Mouse (Mus musculus): Measurements from ENCODE around the gene Gimap4. TPM values are rescaled to one million over a fixed set of nuclear protein-coding genes. Genes with fewer than 3 reads are reported as not detected.
"Not testable (repeated sequence)": the region's sequence is repeated elsewhere in the genome, so short reads cannot be mapped to it uniquely, and the experiment has no call there.

Gimap4 gene
- polyA plus RNA-seq, 1 experiment from 2014 or later, result 20.1 TPM

DNA sequence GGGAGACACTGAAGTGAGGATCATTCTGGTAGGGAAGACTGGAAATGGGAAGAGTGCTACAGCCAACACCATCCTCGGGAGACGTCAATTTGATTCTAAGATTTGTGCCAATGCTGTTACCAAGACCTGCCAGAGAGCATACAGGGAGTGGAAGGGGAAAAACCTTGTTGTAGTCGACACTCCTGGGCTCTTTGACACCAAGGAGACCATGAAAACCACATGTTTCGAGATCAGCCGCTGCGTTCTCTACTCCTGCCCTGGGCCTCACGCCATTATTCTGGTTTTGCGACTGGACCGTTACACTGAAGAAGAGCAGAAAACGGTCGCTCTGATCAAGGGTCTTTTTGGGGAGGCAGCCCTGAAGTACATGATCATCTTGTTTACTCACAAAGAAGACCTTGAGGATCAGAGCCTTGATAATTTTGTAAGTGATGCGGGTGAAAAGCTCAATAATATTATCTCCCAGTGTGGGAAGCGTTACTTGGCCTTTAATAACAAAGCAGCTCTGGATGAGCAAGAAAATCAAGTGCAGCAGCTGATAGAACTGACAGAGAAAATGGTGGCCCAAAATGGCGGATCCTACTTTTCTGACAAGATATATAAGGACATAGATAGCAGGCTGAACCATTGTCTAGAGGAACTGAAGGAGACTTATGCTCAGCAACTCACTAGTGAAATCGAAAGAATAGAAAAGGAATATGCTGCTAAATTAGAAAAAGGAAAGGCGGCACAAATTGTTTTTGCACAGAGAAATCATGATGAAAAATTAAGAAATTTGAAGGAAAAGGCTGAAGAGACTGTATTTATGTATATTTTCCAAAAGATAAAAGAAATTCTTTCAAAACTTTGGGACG is 6.6 kb upstream of the Gimap4 start:
- H3K9me3 ChIP-seq, result no peaks in the 10 kb centered on the region
- no peak overlapping the region for H3K4me3 ChIP-seq (replicated peaks)
- ATAC-seq (ENCODE audit: insufficient read depth, low FRiP score, low read depth), result no peak
- no peaks in the 10 kb centered on the region for H3K27me3 ChIP-seq (replicated peaks)
- H3K4me2 ChIP-seq, result no peak overlapping the region
- H3K36me3 ChIP-seq, result no peaks in the 10 kb centered on the region
- H3K27ac ChIP-seq, result no peak overlapping the region
- H3K4me1 ChIP-seq, result no peaks in the 10 kb centered on the region
- WGBS, result 91% methylated on average over 17 of the region's 17 CpGs
- H3K9ac ChIP-seq, result no peak overlapping the region

DNA sequence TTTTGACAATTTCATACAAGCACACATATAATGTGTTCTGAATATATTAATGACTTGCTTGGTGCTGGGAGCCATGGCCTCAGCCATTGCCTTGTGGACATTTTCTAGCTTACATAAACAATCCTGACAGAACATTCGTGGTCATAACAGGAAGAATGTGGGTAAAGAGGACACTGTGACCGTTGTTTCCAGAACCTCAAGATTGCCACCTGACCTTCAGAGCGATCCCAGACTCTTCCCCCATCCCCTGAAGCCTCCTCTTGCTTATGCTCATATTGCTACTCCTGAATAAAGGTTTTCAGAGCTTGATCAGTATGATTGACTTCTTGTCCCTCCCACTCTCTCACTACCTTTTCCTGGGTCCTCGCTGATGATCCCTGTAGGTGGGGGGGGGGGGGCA is 6.0 kb upstream of the Gimap4 start:
- 51% methylated on average over 4 of the region's 4 CpGs for WGBS
- H3K4me1 ChIP-seq, result no peaks in the 10 kb centered on the region
- no peak overlapping the region for H3K27ac ChIP-seq
- H3K36me3 ChIP-seq, result no peaks in the 10 kb centered on the region
- H3K27me3 ChIP-seq (replicated peaks), result no peaks in the 10 kb centered on the region
- no peaks in the 10 kb centered on the region for H3K9me3 ChIP-seq
- H3K4me2 ChIP-seq, result no peak overlapping the region
- no peak for ATAC-seq (ENCODE audit: insufficient read depth, low FRiP score, low read depth)
- H3K4me3 ChIP-seq (replicated peaks), result no peak overlapping the region
- no peak overlapping the region for H3K9ac ChIP-seq

DNA sequence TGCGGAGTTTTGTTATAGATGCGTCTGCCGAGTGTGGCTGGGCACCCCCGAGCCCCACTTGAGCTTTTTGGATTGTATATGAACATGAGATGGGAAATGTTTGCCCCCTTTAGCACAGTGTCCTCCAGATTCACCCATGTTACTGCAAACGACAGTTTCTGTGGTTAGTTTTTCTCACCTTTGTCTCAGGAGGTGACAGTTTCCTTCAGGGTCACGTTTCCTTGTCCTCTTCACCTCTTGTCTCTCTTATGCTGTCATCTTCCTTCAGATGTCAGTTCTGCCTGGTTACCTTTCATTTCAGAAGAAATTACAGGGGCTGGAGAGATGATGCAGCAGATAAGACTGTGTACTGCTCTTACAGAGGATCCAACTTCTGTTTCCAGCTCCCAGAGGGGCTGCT is 4.6 kb upstream of the Gimap4 start:
- Histone ChIP-seq H3K4me3 (replicated peaks) (no peak overlapping the region), H3K36me3 (no peaks in the 10 kb centered on the region), H3K9ac (no peak overlapping the region), H3K4me2 (no peak overlapping the region), H3K4me1 (no peaks in the 10 kb centered on the region), H3K9me3 (no peaks in the 10 kb centered on the region), H3K27ac (no peak overlapping the region), H3K27me3 (replicated peaks) (no peaks in the 10 kb centered on the region)
- 77% methylated on average over 6 of the region's 6 CpGs for WGBS
- ATAC-seq (ENCODE audit: insufficient read depth, low FRiP score, low read depth), result no peak

DNA sequence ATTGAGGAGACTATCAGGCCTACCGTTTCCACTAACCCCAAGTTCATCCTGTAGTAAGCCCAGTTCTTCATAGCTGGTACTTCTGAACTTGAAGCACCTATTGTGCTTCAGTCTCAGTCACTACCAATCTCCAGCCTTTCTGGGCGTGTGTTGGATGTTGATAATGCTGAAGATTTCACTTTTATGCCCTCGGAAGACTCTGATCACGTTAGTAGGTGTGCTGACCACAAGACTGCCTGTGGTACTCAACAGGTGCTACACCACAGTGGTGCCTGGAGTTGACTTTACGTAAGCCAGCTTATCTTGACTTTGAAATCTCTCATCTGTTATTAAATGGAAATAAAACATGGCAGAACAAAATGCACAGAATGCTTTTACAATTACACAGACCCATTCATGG is 3.9 kb upstream of the Gimap4 start:
- Histone ChIP-seq H3K27me3 (replicated peaks) (no peaks in the 10 kb centered on the region), H3K4me3 (replicated peaks) (no peak overlapping the region), H3K36me3 (no peaks in the 10 kb centered on the region), H3K9me3 (no peaks in the 10 kb centered on the region), H3K4me2 (no peak overlapping the region), H3K4me1 (no peaks in the 10 kb centered on the region), H3K9ac (no peak overlapping the region), H3K27ac (no peak overlapping the region)
- no peak for ATAC-seq (ENCODE audit: insufficient read depth, low FRiP score, low read depth)
- 72% methylated on average over 5 of the region's 5 CpGs for WGBS

DNA sequence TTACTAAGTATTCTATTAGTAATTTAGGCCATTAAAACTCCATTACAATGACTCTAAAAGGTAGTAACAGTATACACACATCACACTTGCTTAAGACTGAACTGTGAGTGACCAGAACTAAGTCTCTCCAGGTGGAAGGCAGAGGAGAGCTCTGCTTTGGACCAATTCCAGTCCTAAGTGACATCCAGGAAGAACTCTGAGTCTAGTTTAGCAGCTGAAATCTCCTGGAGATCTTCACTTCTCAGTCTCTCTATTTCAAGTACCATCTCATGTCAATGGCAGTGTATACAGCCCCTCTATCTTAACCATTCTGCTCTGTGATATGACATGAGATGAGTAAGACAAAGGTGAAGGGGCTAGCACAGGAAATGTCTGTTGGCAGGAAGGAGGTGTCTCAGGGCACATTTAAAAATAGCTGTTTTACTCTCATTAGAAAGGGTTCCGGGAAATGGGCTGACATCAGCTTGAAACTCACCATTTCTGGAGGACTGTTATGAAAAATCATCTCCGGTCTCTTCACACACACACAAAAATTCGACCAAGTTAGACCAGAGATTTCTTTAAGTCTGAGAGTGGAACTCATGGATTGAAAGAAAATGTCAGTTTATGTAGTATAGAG is 2.8 kb upstream of the Gimap4 start:
- ATAC-seq (ENCODE audit: insufficient read depth, low FRiP score, low read depth), result no peak
- Histone ChIP-seq H3K36me3 (no peaks in the 10 kb centered on the region), H3K4me2 (no peak overlapping the region), H3K27me3 (replicated peaks) (no peaks in the 10 kb centered on the region), H3K4me3 (replicated peaks) (no peak overlapping the region), H3K9ac (no peak overlapping the region), H3K4me1 (no peaks in the 10 kb centered on the region), H3K27ac (no peak overlapping the region), H3K9me3 (no peaks in the 10 kb centered on the region)
- WGBS, result 60% methylated on average over 3 of the region's 3 CpGs

DNA sequence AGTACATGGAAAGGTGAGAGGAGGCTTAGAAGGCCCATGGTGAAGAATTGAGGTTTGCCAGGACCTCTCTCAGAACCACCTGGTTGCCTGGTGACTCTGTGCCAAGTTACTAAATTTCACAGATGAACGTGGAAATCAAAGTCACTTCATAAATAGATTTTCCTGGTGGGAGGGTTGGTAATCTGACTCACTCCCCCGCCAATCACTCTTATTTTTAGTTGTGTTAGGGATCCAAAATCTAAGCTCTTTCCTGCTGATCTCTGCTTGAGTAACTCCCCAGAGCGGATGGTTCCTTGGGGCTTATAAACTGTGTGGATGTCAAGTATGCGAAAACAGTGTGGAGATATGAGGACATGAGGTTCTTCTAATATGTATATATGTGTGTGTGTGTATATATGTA is 2.1 kb upstream of the Gimap4 start:
- Histone ChIP-seq H3K4me2 (no peak overlapping the region), H3K36me3 (no peaks in the 10 kb centered on the region), H3K27ac (no peak overlapping the region), H3K27me3 (replicated peaks) (no peaks in the 10 kb centered on the region), H3K4me1 (no peaks in the 10 kb centered on the region), H3K9ac (no peak overlapping the region), H3K9me3 (no peaks in the 10 kb centered on the region), H3K4me3 (replicated peaks) (no peak overlapping the region)
- 72% methylated on average over 4 of the region's 4 CpGs for WGBS
- no peak for ATAC-seq (ENCODE audit: insufficient read depth, low FRiP score, low read depth)

DNA sequence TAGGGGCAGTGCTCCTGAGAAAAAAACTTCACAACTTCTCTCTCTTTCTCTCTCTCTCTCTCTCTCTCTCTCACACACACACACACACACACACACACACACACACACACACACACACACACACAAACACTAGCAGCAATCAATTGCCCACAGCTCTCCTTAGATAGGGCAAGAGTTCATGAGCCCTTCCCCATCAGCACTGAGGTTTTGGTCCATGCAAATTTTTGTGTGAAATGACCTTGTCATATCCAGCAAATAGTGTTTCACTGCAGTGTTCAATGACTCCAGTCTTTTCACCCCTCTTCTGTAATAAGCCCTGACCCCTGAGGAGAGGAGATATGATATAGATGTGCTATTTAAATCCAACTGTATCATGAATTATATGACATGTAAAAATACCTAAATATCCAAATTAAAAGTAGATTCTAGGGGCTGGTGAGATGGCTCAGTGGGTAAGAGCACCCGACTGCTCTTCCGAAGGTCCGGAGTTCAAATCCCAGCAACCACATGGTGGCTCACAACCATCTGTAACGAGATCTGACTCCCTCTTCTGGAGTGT is 1.0 kb upstream of the Gimap4 start:
- H3K36me3 ChIP-seq; H3K27ac ChIP-seq; H3K4me1 ChIP-seq; H3K27me3 ChIP-seq (replicated peaks); ATAC-seq (ENCODE audit: insufficient read depth, low FRiP score, low read depth); H3K4me2 ChIP-seq; H3K9ac ChIP-seq; H3K9me3 ChIP-seq; H3K4me3 ChIP-seq (replicated peaks): not testable (repeated sequence)
- WGBS, result 91% methylated on average over 4 of the region's 4 CpGs

DNA sequence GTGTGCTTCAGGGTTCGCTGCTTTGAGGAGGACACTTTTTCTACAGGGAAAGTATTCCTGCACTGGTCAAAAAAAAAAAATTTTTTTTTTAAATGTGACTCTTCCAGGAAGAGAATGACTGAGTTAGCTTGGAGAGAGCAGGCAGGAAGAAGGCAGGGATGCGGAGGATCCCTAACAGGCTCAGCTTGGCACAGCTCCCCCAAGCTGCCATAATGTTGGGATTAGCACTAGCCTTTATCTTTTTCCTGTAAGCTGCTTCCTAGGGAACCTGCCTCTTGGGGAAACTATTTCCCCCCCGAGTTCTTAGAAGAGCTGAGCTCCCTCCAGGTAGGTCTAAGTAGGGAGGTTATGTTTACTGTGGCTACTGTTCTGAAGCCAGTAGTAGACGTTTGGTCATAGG is 457 bp downstream of the Gimap4 start:
- Histone ChIP-seq H3K4me1 (no peaks in the 10 kb centered on the region), H3K27ac (no peak overlapping the region), H3K9me3 (no peaks in the 10 kb centered on the region), H3K4me3 (replicated peaks) (no peak overlapping the region), H3K27me3 (replicated peaks) (no peaks in the 10 kb centered on the region), H3K9ac (no peak overlapping the region), H3K4me2 (no peak overlapping the region), H3K36me3 (no peaks in the 10 kb centered on the region)
- 56% methylated on average over 4 of the region's 4 CpGs for WGBS
- ATAC-seq (ENCODE audit: insufficient read depth, low FRiP score, low read depth), result no peak

DNA sequence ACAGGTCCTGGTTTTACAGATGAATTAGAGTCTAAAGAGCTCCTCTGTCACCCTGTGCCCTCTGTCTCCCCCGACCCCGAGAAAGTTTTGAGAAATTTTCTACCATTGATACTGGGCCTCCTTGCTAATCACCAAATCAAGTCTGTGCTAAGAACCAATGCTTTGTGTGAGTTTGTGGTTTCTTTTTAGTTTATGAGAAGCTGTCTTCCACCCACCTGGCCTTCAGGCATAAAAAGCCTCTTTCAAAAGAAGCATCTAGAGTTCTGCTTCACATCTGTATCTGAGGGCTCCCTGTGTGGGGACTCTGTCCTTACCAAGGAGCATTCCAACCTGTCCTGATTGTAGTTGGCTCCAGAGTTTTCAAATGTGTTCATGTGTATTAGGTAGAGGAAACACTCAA is 902 bp downstream of the Gimap4 start:
- 75% methylated on average over 2 of the region's 2 CpGs for WGBS
- Histone ChIP-seq H3K4me2 (no peak overlapping the region), H3K4me3 (replicated peaks) (no peak overlapping the region)

DNA sequence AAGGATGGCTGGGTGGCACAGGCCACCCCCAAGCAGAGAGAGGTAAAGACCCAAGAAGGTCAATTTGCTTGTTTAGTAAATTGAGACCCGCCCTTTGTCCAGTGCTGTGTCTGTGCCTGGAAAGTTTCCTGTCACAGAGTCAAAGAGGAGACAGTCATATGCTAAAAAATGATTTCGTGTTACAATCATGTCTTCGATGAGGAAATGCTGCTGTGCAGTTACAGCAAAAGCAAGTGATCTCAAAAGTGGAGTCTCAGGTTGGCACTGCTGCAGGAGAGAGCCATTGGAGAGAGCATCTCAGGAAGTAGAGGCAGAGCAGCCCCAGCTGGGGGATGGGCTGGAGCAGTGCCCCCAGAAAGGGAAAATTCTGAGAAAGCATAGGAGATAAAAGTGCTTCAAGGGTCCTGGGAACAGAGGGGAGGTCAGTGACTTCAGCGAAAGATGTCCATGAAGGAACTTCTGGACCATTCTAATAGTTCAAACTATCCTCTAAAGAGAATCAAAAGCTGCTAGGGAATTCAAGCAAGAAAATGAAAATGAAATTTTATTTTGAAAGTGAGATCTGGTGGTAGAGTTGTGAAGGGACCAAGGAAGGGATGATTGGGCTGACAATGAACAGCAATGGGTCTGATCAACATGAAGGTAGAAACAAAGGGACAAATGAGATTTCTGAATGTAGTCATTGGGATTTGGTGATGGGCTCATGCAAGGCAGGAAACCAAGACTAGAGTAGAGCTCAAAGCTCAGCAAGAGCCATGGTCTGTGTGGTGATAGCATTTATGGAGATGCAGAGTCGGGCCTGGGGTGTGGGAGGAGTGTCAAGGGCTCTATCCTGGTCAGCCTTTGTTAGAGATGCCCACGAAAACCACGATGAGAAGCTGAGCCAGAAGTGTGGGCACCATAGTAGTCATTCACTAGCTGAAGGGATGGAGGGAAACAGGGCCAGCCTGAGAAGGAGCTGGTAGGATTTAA is 1.6 kb downstream of the Gimap4 start:
- Histone ChIP-seq H3K9ac (no peak overlapping the region), H3K36me3 (no peaks in the 10 kb centered on the region), H3K27ac (no peak overlapping the region), H3K9me3 (no peaks in the 10 kb centered on the region), H3K4me3 (replicated peaks) (no peak overlapping the region), H3K4me2 (no peak overlapping the region), H3K27me3 (replicated peaks) (no peaks in the 10 kb centered on the region), H3K4me1 (no peaks in the 10 kb centered on the region)
- ATAC-seq (ENCODE audit: insufficient read depth, low FRiP score, low read depth), result no peak
- 75% methylated on average over 7 of the region's 7 CpGs for WGBS

More for the DNA sequence above, 902 bp downstream of the Gimap4 start:
- H3K27ac ChIP-seq, result no peak overlapping the region
- H3K9ac ChIP-seq, result no peak overlapping the region
- no peaks in the 10 kb centered on the region for H3K9me3 ChIP-seq
- no peak for ATAC-seq (ENCODE audit: insufficient read depth, low FRiP score, low read depth)
- no peaks in the 10 kb centered on the region for H3K4me1 ChIP-seq
- no peaks in the 10 kb centered on the region for H3K27me3 ChIP-seq (replicated peaks)
- H3K36me3 ChIP-seq, result no peaks in the 10 kb centered on the region

DNA sequence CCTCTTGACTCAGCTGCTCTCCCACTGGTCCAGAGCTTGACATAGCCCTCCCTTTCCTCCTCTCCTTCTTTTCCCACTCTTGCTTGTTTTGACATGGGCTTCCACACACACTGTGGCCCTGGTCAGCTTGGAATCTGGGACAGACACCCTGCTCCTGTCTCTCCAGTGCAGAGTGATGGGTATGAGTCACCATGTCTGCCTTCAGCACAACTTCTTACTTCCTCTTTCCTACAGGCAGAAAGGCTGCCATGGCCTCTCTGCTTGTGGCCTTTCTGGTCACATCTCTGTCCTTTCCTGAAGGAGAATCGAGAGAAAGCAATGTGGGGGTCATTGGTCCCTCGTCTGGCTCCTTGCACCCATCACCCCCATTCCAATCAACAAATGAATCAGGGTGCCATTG is 2.7 kb downstream of the Gimap4 start:
- H3K4me1 ChIP-seq, result no peaks in the 10 kb centered on the region
- no peak overlapping the region for H3K27ac ChIP-seq
- H3K27me3 ChIP-seq (replicated peaks), result no peaks in the 10 kb centered on the region
- 58% methylated on average over 2 of the region's 2 CpGs for WGBS
- H3K9me3 ChIP-seq, result no peaks in the 10 kb centered on the region
- H3K4me2 ChIP-seq, result no peak overlapping the region
- H3K4me3 ChIP-seq (replicated peaks), result no peak overlapping the region
- H3K9ac ChIP-seq, result no peak overlapping the region
- H3K36me3 ChIP-seq, result no peaks in the 10 kb centered on the region
- ATAC-seq (ENCODE audit: insufficient read depth, low FRiP score, low read depth), result no peak
